Mouse (Mus musculus): ENCODE data around the gene Irf2bp1. TPM values are rescaled to one million over a fixed set of nuclear protein-coding genes. Genes with fewer than 3 reads are reported as not detected.
A peak's percentile ranks its signal among the peaks of the same experiment; 100 is the strongest.

Irf2bp1 gene
- polyA plus RNA-seq, 1 experiment, result 18.1 TPM

DNA sequence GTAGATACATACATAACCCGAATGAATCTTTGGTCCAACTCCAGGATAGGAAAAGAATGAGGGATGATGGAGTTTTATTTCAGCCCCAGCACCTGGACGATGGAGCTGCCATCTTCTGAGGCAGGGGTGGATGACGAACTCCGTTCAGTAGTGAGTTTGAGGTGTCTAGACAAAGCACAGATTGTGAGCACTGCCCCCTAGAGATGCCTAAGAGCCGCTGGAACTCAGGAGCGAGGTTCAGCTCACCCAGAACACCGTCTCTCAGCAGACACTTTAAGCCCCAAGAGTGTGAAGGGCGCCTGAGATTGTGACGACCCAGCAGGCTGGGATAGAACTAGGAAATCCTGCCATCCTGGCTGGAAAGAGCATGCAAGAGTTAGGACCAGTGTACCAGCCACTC is 5.0 kb upstream of the Irf2bp1 start:
- TF ChIP-seq POLR2A (IDR thresholded peaks at IDR 0.05; ENCODE audit: low read depth, low read length), result no peak
- peak; percentile 28; the same call in 1 of the 2 replicates for TF ChIP-seq CTCF (conservative IDR thresholded peaks at IDR 0.05; ENCODE audit: insufficient read depth, insufficient read length, low read depth, low read length)
- 44% methylated on average over 9 of the region's 9 CpGs for WGBS
- H3K4me1 ChIP-seq (ENCODE audit: control insufficient read depth, insufficient read depth, low read length), result no peaks in the 10 kb centered on the region
- H3K27me3 ChIP-seq (replicated peaks; ENCODE audit: control insufficient read depth, insufficient read depth, low read length), result no peaks in the 10 kb centered on the region
- no peak overlapping the region for H3K4me3 ChIP-seq (ENCODE audit: insufficient read depth, low read depth, low read length)
- H3K36me3 ChIP-seq (ENCODE audit: control insufficient read depth, insufficient read depth, low read length), result no peaks in the 10 kb centered on the region
- no peak for DNase-seq
- no peak overlapping the region for H3K27ac ChIP-seq (ENCODE audit: insufficient read depth, low read depth, low read length)

DNA sequence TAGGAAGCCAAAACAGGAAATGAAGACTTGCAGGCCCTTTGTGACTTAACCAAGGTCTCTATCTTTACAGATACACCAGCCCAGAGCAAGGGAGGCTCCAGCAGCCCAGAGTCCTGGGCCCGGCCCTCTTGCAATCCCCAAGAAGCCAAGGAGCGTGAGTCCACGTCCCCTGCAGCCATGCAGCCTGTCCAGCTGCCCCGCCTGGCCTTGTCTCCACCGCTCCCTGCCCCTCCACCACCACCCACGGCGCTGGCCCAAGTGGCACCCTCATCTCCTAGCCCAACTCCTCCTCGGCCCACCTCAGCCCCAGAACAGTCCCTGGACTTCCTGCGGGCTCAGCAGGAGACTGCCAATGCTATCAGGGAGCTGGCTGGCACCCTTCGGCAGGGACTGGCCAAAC is 3.4 kb upstream of the Irf2bp1 start:
- Histone ChIP-seq H3K27me3 (replicated peaks; ENCODE audit: control insufficient read depth, insufficient read depth, low read length) (no peaks in the 10 kb centered on the region), H3K27ac (ENCODE audit: insufficient read depth, low read depth, low read length) (no peak overlapping the region), H3K4me1 (ENCODE audit: control insufficient read depth, insufficient read depth, low read length) (0 out of 2 replicates have a peak, but pooled peaks cover 6% of the 10 kb centered on the region), H3K36me3 (ENCODE audit: control insufficient read depth, insufficient read depth, low read length) (no peaks in the 10 kb centered on the region), H3K4me3 (ENCODE audit: insufficient read depth, low read depth, low read length) (peak overlapping the region; percentile 41; the same call in 1 of the 2 replicates)
- no peak for TF ChIP-seq POLR2A (IDR thresholded peaks at IDR 0.05; ENCODE audit: low read depth, low read length)
- TF ChIP-seq CTCF (conservative IDR thresholded peaks at IDR 0.05; ENCODE audit: insufficient read depth, insufficient read length, low read depth, low read length), result no peak
- WGBS, result 37% methylated on average over 10 of the region's 10 CpGs
- no peak for DNase-seq

DNA sequence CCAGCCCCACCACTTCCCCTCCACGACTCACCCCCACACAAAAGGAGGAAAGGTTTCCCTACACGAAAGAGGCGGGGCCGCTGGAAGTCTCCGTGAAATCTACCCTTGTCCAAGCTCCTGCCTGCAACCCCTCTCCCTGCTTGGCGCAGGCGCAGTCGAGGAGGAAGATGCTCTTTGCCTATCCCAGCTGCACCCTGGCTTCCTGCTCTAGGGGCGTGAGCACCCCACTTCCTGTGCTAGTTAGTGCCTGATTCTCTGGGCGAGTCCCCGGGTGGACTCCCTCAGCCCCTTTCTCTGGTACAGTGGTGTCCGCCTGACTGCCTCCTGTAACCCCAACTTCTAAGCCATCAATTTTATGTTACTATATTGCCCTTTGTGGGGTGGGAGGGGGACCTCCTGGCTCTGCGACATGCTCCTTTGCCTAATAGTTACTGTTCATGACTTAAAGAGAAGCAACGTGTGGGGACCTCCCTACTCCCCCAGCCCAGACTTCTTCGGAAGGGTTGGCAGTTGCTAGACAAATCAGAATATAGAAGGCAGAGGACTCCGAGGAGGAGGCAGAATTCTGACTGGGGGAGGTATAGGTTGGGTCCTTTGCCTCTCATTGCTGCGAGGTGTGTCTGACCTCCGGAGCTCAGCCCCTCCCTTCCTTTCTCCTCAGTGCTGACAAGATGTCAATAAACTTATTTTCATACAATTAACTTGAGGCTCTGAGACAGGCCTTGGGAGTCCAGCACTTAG is 2.6 kb upstream of the Irf2bp1 start:
- 30% methylated on average over 18 of the region's 18 CpGs for WGBS
- DNase-seq, result peak; percentile 82
- 0 out of 2 replicates have a peak, but pooled peaks cover 6% of the 10 kb centered on the region for H3K4me1 ChIP-seq (ENCODE audit: control insufficient read depth, insufficient read depth, low read length)

DNA sequence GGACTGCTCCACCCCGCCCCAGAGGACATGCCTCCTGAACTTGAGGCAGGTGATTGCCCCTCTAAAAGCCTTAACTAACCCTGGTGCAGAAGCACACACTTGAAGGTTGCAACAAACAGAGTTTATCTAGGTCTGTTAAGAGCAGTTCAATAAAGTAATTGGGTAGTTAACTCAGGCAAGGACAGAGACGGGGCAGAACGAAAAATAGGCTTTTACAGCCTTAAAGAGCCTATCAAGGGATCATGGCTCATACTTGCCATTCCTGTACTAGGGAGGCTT is 2.1 kb upstream of the Irf2bp1 start:
- 49% methylated on average over 3 of the region's 3 CpGs for WGBS
- Histone ChIP-seq H3K4me1 (ENCODE audit: control insufficient read depth, insufficient read depth, low read length) (peaks cover 8% of the 10 kb centered on the region; the same call in 1 of the 2 replicates), H3K36me3 (ENCODE audit: control insufficient read depth, insufficient read depth, low read length) (no peaks in the 10 kb centered on the region; the same call in 1 of the 2 replicates), H3K27ac (ENCODE audit: insufficient read depth, low read depth, low read length) (no peak overlapping the region), H3K27me3 (replicated peaks; ENCODE audit: control insufficient read depth, insufficient read depth, low read length) (no peaks in the 10 kb centered on the region), H3K4me3 (ENCODE audit: insufficient read depth, low read depth, low read length) (no peak overlapping the region)
- TF ChIP-seq POLR2A (IDR thresholded peaks at IDR 0.05; ENCODE audit: low read depth, low read length), result no peak
- TF ChIP-seq CTCF (conservative IDR thresholded peaks at IDR 0.05; ENCODE audit: insufficient read depth, insufficient read length, low read depth, low read length), result no peak
- DNase-seq, result no peak

More for the DNA sequence above, 2.6 kb upstream of the Irf2bp1 start:
- no peaks in the 10 kb centered on the region for H3K27me3 ChIP-seq (replicated peaks; ENCODE audit: control insufficient read depth, insufficient read depth, low read length)
- TF ChIP-seq POLR2A (IDR thresholded peaks at IDR 0.05; ENCODE audit: low read depth, low read length) (no peak), CTCF (conservative IDR thresholded peaks at IDR 0.05; ENCODE audit: insufficient read depth, insufficient read length, low read depth, low read length) (no peak)
- peak overlapping the region; percentile 6; the same call in 1 of the 2 replicates for H3K27ac ChIP-seq (ENCODE audit: insufficient read depth, low read depth, low read length)
- peak overlapping the region; percentile 41 for H3K4me3 ChIP-seq (ENCODE audit: insufficient read depth, low read depth, low read length)
- no peaks in the 10 kb centered on the region; the same call in 1 of the 2 replicates for H3K36me3 ChIP-seq (ENCODE audit: control insufficient read depth, insufficient read depth, low read length)

DNA sequence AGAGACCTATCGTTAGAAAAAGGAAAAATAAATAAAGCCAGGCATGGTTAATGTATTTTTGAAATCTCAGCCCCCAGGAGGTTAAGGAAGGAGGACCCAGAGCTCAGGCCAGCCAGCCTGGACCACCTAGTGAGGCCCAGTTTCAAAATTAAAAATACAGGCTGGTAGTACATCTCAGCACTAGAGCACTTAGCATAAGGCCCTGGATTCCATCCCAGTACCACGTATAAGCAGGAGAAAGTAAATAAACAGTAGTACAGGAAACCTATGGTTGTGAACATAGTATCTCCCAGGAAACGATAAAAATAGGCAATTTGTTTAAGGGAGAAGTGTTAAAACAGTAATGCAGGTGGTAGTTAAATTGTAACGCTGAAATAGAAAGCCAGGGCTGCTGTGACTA is 1.7 kb upstream of the Irf2bp1 start:
- TF ChIP-seq CTCF (conservative IDR thresholded peaks at IDR 0.05; ENCODE audit: insufficient read depth, insufficient read length, low read depth, low read length) (no peak), POLR2A (IDR thresholded peaks at IDR 0.05; ENCODE audit: low read depth, low read length) (no peak)
- Histone ChIP-seq H3K4me1 (ENCODE audit: control insufficient read depth, insufficient read depth, low read length) (peaks cover 12% of the 10 kb centered on the region), H3K36me3 (ENCODE audit: control insufficient read depth, insufficient read depth, low read length) (no peaks in the 10 kb centered on the region; the same call in 1 of the 2 replicates), H3K27me3 (replicated peaks; ENCODE audit: control insufficient read depth, insufficient read depth, low read length) (no peaks in the 10 kb centered on the region), H3K27ac (ENCODE audit: insufficient read depth, low read depth, low read length) (no peak overlapping the region), H3K4me3 (ENCODE audit: insufficient read depth, low read depth, low read length) (peak overlapping the region; percentile 55; the same call in 1 of the 2 replicates)
- WGBS, result 16% methylated on average over 4 of the region's 4 CpGs
- no peak for DNase-seq

DNA sequence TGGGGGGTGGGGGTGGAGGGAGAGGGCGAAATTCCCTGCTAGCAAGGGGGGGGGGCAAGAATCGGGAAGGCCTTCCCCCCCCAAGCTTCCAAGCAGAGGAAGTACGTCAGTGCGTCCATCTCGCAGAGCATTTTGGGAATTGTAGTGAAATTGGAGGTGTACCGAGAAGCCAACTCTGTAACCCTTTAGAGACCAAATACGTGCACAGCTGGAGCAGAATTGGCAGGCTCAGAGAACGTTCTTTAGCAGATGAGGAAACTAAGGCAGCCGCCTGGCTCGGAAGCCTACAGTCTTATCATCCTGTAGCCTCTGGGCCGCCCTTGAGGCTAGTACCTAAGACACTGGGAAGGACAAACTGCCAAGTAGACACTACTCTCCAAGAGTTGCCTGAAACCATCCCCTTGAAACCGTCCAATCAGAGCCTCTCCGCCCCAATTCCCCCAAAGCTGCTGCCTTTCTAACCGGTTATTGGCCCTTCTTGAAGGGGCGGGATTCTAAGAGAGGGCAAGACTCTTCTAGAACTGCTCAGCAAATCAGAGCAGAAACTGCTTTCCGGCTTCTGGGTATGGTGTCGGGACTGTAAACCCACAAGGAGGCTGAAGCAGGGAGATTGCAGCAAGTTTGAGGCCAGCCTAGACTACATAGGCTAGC is 871 bp upstream of the Irf2bp1 start:
- 2% methylated on average over 17 of the region's 17 CpGs for WGBS
- H3K4me1 ChIP-seq (ENCODE audit: control insufficient read depth, insufficient read depth, low read length), result peaks cover 20% of the 10 kb centered on the region
- no peaks in the 10 kb centered on the region; the same call in 1 of the 2 replicates for H3K36me3 ChIP-seq (ENCODE audit: control insufficient read depth, insufficient read depth, low read length)
- peak; percentile 94 for DNase-seq
- TF ChIP-seq POLR2A (IDR thresholded peaks at IDR 0.05; ENCODE audit: low read depth, low read length), result peak; percentile 21
- no peak for TF ChIP-seq CTCF (conservative IDR thresholded peaks at IDR 0.05; ENCODE audit: insufficient read depth, insufficient read length, low read depth, low read length)
- H3K27ac ChIP-seq (ENCODE audit: insufficient read depth, low read depth, low read length), result peak overlapping the region; percentile 73
- H3K27me3 ChIP-seq (replicated peaks; ENCODE audit: control insufficient read depth, insufficient read depth, low read length), result no peaks in the 10 kb centered on the region
- H3K4me3 ChIP-seq (ENCODE audit: insufficient read depth, low read depth, low read length), result peak overlapping the region; percentile 55

DNA sequence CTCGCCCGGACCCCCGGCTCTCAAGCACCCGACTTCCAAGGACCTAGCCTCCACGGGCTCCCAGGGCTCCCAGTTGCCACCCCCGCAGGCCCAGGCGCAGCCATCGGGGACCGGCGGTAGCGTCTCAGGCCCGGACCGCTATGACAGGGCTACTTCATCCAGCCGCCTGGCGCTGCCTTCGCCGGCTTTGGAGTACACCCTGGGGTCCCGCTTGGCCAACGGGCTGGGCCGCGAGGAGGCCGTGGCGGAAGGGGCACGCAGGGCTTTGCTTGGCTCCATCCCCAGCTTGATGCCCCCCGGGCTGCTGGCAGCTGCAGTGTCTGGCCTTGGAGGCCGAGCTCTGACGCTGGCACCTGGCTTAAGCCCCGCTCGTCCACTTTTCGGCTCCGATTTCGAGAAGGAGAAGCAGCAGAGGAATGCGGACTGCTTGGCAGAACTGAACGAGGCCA is 811 bp downstream of the Irf2bp1 start:
- Histone ChIP-seq H3K4me3 (ENCODE audit: insufficient read depth, low read depth, low read length) (peak overlapping the region; percentile 91), H3K4me1 (ENCODE audit: control insufficient read depth, insufficient read depth, low read length) (peaks cover 20% of the 10 kb centered on the region), H3K36me3 (ENCODE audit: control insufficient read depth, insufficient read depth, low read length) (no peaks in the 10 kb centered on the region; the same call in 1 of the 2 replicates), H3K27ac (ENCODE audit: insufficient read depth, low read depth, low read length) (no peak overlapping the region), H3K27me3 (replicated peaks; ENCODE audit: control insufficient read depth, insufficient read depth, low read length) (no peaks in the 10 kb centered on the region)
- DNase-seq, result peak; percentile 24
- TF ChIP-seq CTCF (conservative IDR thresholded peaks at IDR 0.05; ENCODE audit: insufficient read depth, insufficient read length, low read depth, low read length) (no peak), POLR2A (IDR thresholded peaks at IDR 0.05; ENCODE audit: low read depth, low read length) (no peak)
- WGBS, result 5% methylated on average over 34 of the region's 34 CpGs

Data from kidney, adult 2 months (tissue).